Mouse (Mus musculus): Measurements from ENCODE around the gene Cep41. TPM values are rescaled to one million over a fixed set of nuclear protein-coding genes. Genes with fewer than 3 reads are reported as not detected.

Gene Cep41
- polyA plus RNA-seq, 1 experiment from 2014 or later: 24.5 TPM

- Histone ChIP-seq H3K9ac (ENCODE audit: low read length) (peak overlapping the region; percentile 33; the same call in 1 of the 2 replicates), H3K9me3 (ENCODE audit: control insufficient read depth, low read length) (no peaks in the 10 kb centered on the region), H3K4me3 (ENCODE audit: low read depth, low read length) (no peak overlapping the region), H3K4me2 (no peak overlapping the region), H3K27me3 (ENCODE audit: control insufficient read depth, insufficient read depth, low read length) (no peaks in the 10 kb centered on the region), H3K4me1 (ENCODE audit: control insufficient read depth, insufficient read depth, low read length) (peaks cover 21% of the 10 kb centered on the region), H3K36me3 (ENCODE audit: control insufficient read depth, insufficient read depth, low read length) (no peaks in the 10 kb centered on the region), H3K27ac (ENCODE audit: low read depth, low read length) (no peak overlapping the region)
- 68% methylated on average over 9 of the region's 9 CpGs for WGBS
- DNase-seq (ENCODE audit: low spot score, missing footprints): no peak
- ATAC-seq (ENCODE audit: low FRiP score): no peak
These were observed 40.9 kb downstream of the Cep41 start for GRCm38 (mm10) chr6:30652425-30653188.

- Histone ChIP-seq H3K27ac (ENCODE audit: low read depth, low read length) (no peak overlapping the region), H3K9me3 (ENCODE audit: control insufficient read depth, low read length) (no peaks in the 10 kb centered on the region), H3K4me3 (ENCODE audit: low read depth, low read length) (no peak overlapping the region), H3K9ac (ENCODE audit: low read length) (no peak overlapping the region), H3K4me2 (no peak overlapping the region), H3K27me3 (ENCODE audit: control insufficient read depth, insufficient read depth, low read length) (no peaks in the 10 kb centered on the region), H3K4me1 (ENCODE audit: control insufficient read depth, insufficient read depth, low read length) (peaks cover 14% of the 10 kb centered on the region; the same call in 1 of the 2 replicates), H3K36me3 (ENCODE audit: control insufficient read depth, insufficient read depth, low read length) (no peaks in the 10 kb centered on the region)
- ATAC-seq (ENCODE audit: low FRiP score) (no peak), DNase-seq (ENCODE audit: low spot score, missing footprints) (no peak)
- 82% methylated on average over 11 of the region's 11 CpGs for WGBS
These were observed 43.8 kb downstream of the Cep41 start for GRCm38 (mm10) chr6:30649651-30650296.

GRCm38 (mm10) chr6:30645379-30645778 lies 48.2 kb downstream of the Cep41 start:
- Histone ChIP-seq H3K4me1 (ENCODE audit: control insufficient read depth, insufficient read depth, low read length) (no peaks in the 10 kb centered on the region), H3K27me3 (ENCODE audit: control insufficient read depth, insufficient read depth, low read length) (no peaks in the 10 kb centered on the region), H3K9me3 (ENCODE audit: control insufficient read depth, low read length) (no peaks in the 10 kb centered on the region), H3K4me2 (no peak overlapping the region), H3K4me3 (ENCODE audit: low read depth, low read length) (no peak overlapping the region), H3K9ac (ENCODE audit: low read length) (no peak overlapping the region), H3K36me3 (ENCODE audit: control insufficient read depth, insufficient read depth, low read length) (no peaks in the 10 kb centered on the region), H3K27ac (ENCODE audit: low read depth, low read length) (no peak overlapping the region)
- ATAC-seq (ENCODE audit: low FRiP score) (no peak), DNase-seq (ENCODE audit: low spot score, missing footprints) (no peak)
- WGBS: 76% methylated on average over 6 of the region's 6 CpGs

DNA sequence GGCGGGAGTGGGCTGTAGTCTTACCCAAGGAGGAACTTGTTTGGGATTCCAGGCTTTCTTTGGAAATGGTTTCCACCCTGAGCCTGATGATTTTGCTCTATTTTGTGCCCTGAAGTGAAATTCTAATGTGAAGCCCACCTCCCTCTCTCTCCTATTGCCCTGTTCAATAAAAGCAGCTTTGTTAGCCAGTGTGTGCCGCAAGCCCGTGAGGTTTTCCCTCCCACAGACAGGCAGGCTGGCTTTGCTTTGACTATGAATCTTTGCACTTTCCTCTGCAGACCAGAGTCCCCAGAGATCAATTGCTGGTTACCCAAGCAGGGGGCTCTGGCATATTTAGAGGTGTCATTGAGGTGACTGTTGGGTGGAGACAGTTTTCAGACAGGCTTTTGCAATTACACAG lies 49.1 kb downstream of the Cep41 start:
- ATAC-seq (ENCODE audit: low FRiP score): no peak
- WGBS: 66% methylated on average over 3 of the region's 3 CpGs
- no peak overlapping the region for H3K4me2 ChIP-seq
- H3K27me3 ChIP-seq (ENCODE audit: control insufficient read depth, insufficient read depth, low read length): no peaks in the 10 kb centered on the region
- no peak overlapping the region for H3K9ac ChIP-seq (ENCODE audit: low read length)
- H3K27ac ChIP-seq (ENCODE audit: low read depth, low read length): no peak overlapping the region
- H3K9me3 ChIP-seq (ENCODE audit: control insufficient read depth, low read length): peaks cover 4% of the 10 kb centered on the region
- no peak overlapping the region for H3K4me3 ChIP-seq (ENCODE audit: low read depth, low read length)
- H3K36me3 ChIP-seq (ENCODE audit: control insufficient read depth, insufficient read depth, low read length): no peaks in the 10 kb centered on the region
- no peak for DNase-seq (ENCODE audit: low spot score, missing footprints)
- no peaks in the 10 kb centered on the region for H3K4me1 ChIP-seq (ENCODE audit: control insufficient read depth, insufficient read depth, low read length)

DNA sequence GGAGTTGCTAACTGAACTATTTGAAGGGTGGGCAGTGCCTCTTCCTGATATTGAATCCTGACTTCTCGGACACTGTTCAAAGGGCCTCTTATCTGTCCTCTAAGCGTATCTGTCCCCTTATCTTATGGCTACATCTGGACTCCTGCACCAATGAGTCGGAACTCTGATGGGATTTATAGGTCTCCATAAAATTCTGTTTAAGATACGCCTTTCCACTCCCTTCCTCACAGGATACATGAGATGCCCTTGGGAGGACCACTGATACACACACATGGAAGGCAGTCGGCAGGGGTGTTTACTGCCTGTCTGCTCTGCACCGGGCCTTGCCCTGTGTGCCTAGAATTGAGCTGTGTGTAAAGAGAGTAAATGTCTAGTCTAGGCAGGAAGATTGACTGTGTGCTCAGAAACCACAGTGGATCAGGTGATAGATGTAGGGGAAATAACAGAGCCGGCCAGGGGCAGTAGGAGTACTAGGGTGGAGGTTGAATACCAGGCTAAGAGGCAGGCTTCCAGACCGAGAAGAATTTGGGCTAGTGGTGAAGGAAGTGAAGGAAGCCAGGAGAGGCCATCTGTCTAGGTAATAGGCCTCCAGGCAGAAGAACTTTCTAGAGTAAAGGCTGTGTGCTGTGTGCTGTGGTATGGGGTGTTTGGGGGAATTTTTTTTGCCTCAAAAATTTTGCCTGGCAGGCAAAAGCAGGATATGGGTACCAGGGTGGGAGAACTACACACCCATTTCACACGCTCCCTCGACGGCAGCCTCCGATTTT lies 49.7 kb downstream of the Cep41 start:
- Histone ChIP-seq H3K36me3 (ENCODE audit: control insufficient read depth, insufficient read depth, low read length) (no peaks in the 10 kb centered on the region), H3K4me2 (no peak overlapping the region), H3K27ac (ENCODE audit: low read depth, low read length) (no peak overlapping the region), H3K27me3 (ENCODE audit: control insufficient read depth, insufficient read depth, low read length) (no peaks in the 10 kb centered on the region), H3K9me3 (ENCODE audit: control insufficient read depth, low read length) (peaks cover 4% of the 10 kb centered on the region), H3K4me3 (ENCODE audit: low read depth, low read length) (no peak overlapping the region), H3K9ac (ENCODE audit: low read length) (no peak overlapping the region), H3K4me1 (ENCODE audit: control insufficient read depth, insufficient read depth, low read length) (no peaks in the 10 kb centered on the region)
- DNase-seq (ENCODE audit: low spot score, missing footprints) (no peak), ATAC-seq (ENCODE audit: low FRiP score) (no peak)
- WGBS: 87% methylated on average over 12 of the region's 12 CpGs

- no peak for DNase-seq (ENCODE audit: low spot score, missing footprints)
- H3K4me3 ChIP-seq (ENCODE audit: low read depth, low read length): no peak within 1 kb of the TSS
- no peak within 1 kb of the TSS for H3K4me2 ChIP-seq
- ATAC-seq (ENCODE audit: low FRiP score): no peak
- no peaks in the 10 kb centered on the region for H3K36me3 ChIP-seq (ENCODE audit: control insufficient read depth, insufficient read depth, low read length)
- peaks cover 9% of the 10 kb centered on the region for H3K4me1 ChIP-seq (ENCODE audit: control insufficient read depth, insufficient read depth, low read length)
- 90% methylated on average over 5 of the region's 5 CpGs for WGBS
- no peaks in the 10 kb centered on the region for H3K27me3 ChIP-seq (ENCODE audit: control insufficient read depth, insufficient read depth, low read length)
- H3K9ac ChIP-seq (ENCODE audit: low read length): no peak within 1 kb of the TSS
- peaks cover 4% of the 10 kb centered on the region for H3K9me3 ChIP-seq (ENCODE audit: control insufficient read depth, low read length)
- no peak within 1 kb of the TSS for H3K27ac ChIP-seq (ENCODE audit: low read depth, low read length)
These were observed 54.8 kb downstream of the Cep41 start, which contains the start of gene Cpa1 for GRCm38 (mm10) chr6:30638674-30639268. Cpa1 (plus strand) TSS chr6:30639218.

GRCm38 (mm10) chr6:30636186-30636842 lies 57.2 kb downstream of the Cep41 start:
- WGBS: 10% methylated on average over 4 of the region's 4 CpGs
- Histone ChIP-seq H3K36me3 (ENCODE audit: control insufficient read depth, insufficient read depth, low read length) (no peaks in the 10 kb centered on the region), H3K4me2 (no peak overlapping the region), H3K4me3 (ENCODE audit: low read depth, low read length) (no peak overlapping the region), H3K27me3 (ENCODE audit: control insufficient read depth, insufficient read depth, low read length) (no peaks in the 10 kb centered on the region), H3K9ac (ENCODE audit: low read length) (peak overlapping the region; percentile 44; the same call in 1 of the 2 replicates), H3K4me1 (ENCODE audit: control insufficient read depth, insufficient read depth, low read length) (peaks cover 9% of the 10 kb centered on the region), H3K27ac (ENCODE audit: low read depth, low read length) (peak overlapping the region; percentile 82), H3K9me3 (ENCODE audit: control insufficient read depth, low read length) (peaks cover 4% of the 10 kb centered on the region)
- DNase-seq (ENCODE audit: low spot score, missing footprints) (peak; percentile 88), ATAC-seq (ENCODE audit: low FRiP score) (peak; percentile 59; the same call in 1 of the 2 replicates)

GRCm38 (mm10) chr6:30635361-30635862 lies 58.1 kb downstream of the Cep41 start:
- no peaks in the 10 kb centered on the region for H3K27me3 ChIP-seq (ENCODE audit: control insufficient read depth, insufficient read depth, low read length)
- H3K4me2 ChIP-seq: no peak overlapping the region
- H3K4me1 ChIP-seq (ENCODE audit: control insufficient read depth, insufficient read depth, low read length): peaks cover 9% of the 10 kb centered on the region
- H3K9me3 ChIP-seq (ENCODE audit: control insufficient read depth, low read length): peaks cover 4% of the 10 kb centered on the region
- 39% methylated on average over 8 of the region's 8 CpGs for WGBS
- peak overlapping the region; percentile 35; the same call in 1 of the 2 replicates for H3K27ac ChIP-seq (ENCODE audit: low read depth, low read length)
- H3K9ac ChIP-seq (ENCODE audit: low read length): no peak overlapping the region
- ATAC-seq (ENCODE audit: low FRiP score): no peak
- DNase-seq (ENCODE audit: low spot score, missing footprints): no peak
- H3K36me3 ChIP-seq (ENCODE audit: control insufficient read depth, insufficient read depth, low read length): no peaks in the 10 kb centered on the region
- no peak overlapping the region for H3K4me3 ChIP-seq (ENCODE audit: low read depth, low read length)
